Mouse (Mus musculus) MEL (cell line): ENCODE measurements at regions not wholly inside any gene's neighbourhood (a gene's known extent, or its start where the extent isn't known, plus 50 kb on each side); places are given as distances from the start of the nearest gene placed in this dataset.

Source experiments
- DNase-seq: peaks from one replicate; pipeline ENCODE4 v3.0.0; 2011; ENCODE audit warnings: low read depth, low spot score
- H3K27ac ChIP-seq: 2 replicates; pipeline ENCODE4 v1.5.1; 2012; ENCODE audit warnings: low read depth, mild to moderate bottlenecking, control low read depth, low read length, moderate library complexity; ENCODE audit not compliant: control insufficient read depth
- H3K27me3 ChIP-seq, 2 experiments: fragments of 150-350 bp in 1 of 2; sonication (generic) in 1 of 2; 2 replicates each; pipeline ENCODE4 v1.6.1; 2012; ENCODE audit warnings: low read length in 2 of 2, mild to moderate bottlenecking in 2 of 2, improper control_type of control experiment in 1 of 2, moderate library complexity in 1 of 2; ENCODE audit not compliant: insufficient read depth in 2 of 2, control insufficient read depth in 1 of 2
- H3K36me3 ChIP-seq, 2 experiments: 2 replicates each; pipeline ENCODE4 v1.6.1; 2012 to 2014; ENCODE audit warnings: low read length in 2 of 2, improper control_type of control experiment in 1 of 2, inconsistent platforms in 1 of 2, mild to moderate bottlenecking in 1 of 2; ENCODE audit not compliant: insufficient read depth in 2 of 2, control insufficient read depth in 1 of 2
- H3K4me1 ChIP-seq, 2 experiments: fragments of 150-350 bp in 1 of 2; sonication (generic) in 1 of 2; 2 replicates each; pipeline ENCODE4 v1.6.1; 2012; ENCODE audit warnings: low read length in 2 of 2, improper control_type of control experiment in 1 of 2, mild to moderate bottlenecking in 1 of 2; ENCODE audit not compliant: insufficient read depth in 2 of 2, control insufficient read depth in 1 of 2
- H3K4me3 ChIP-seq, 2 experiments: fragments of 150-350 bp in 1 of 2; sonication (generic) in 1 of 2; 2 replicates each; pipeline ENCODE4 v1.5.1; 2012; ENCODE audit warnings: low read depth in 2 of 2, low read length in 2 of 2, mild to moderate bottlenecking in 2 of 2, moderate library complexity in 2 of 2, control low read depth in 1 of 2, improper control_type of control experiment in 1 of 2; ENCODE audit not compliant: control insufficient read depth in 1 of 2, insufficient read depth in 1 of 2
- H3K79me2 ChIP-seq: 2 replicates; pipeline ENCODE4 v1.6.1; 2012; ENCODE audit warnings: mild to moderate bottlenecking, low read length, moderate library complexity; ENCODE audit not compliant: control insufficient read depth, poor library complexity, insufficient read depth
- H3K9ac ChIP-seq: 2 replicates; pipeline ENCODE4 v1.6.1; 2012; ENCODE audit warnings: low read depth, mild to moderate bottlenecking, control low read depth, low read length, moderate library complexity; ENCODE audit not compliant: control insufficient read depth, poor library complexity, severe bottlenecking
- H3K9me3 ChIP-seq: fragments of 150-350 bp; sonication (generic); replicated peaks from 2 replicates; pipeline ENCODE4 v1.6.1; 2012; ENCODE audit warnings: mild to moderate bottlenecking, low read length, improper control_type of control experiment, moderate library complexity; ENCODE audit not compliant: insufficient read depth
- BHLHE40 ChIP-seq: IDR thresholded peaks from 2 replicates; pipeline ENCODE4 v1.6.1; 2012; ENCODE audit warnings: low read depth, mild to moderate bottlenecking, inconsistent platforms, low read length, improper control_type of control experiment, borderline replicate concordance
- CHD1 ChIP-seq: IDR thresholded peaks from 2 replicates; pipeline ENCODE4 v1.6.1; 2012; ENCODE audit warnings: low read depth, mild to moderate bottlenecking, inconsistent platforms, low read length, improper control_type of control experiment
- CTCF ChIP-seq, 3 experiments: IDR thresholded peaks in 2 of 3; conservative IDR thresholded peaks in 1 of 3; 2 replicates each; pipeline ENCODE4 v1.5.1; 2011 to 2012; ENCODE audit warnings: low read length in 3 of 3, low read depth in 2 of 3, mild to moderate bottlenecking in 2 of 3, improper control_type of control experiment in 1 of 3, inconsistent platforms in 1 of 3, mixed read lengths in 1 of 3, moderate library complexity in 1 of 3; ENCODE audit not compliant: control insufficient read depth in 1 of 3, insufficient read depth in 1 of 3, poor library complexity in 1 of 3, severe bottlenecking in 1 of 3
- E2F4 ChIP-seq: IDR thresholded peaks from 2 replicates; pipeline ENCODE4 v1.6.1; 2011; ENCODE audit warnings: low read depth, low read length, improper control_type of control experiment, borderline replicate concordance
- EP300 ChIP-seq, 2 experiments: IDR thresholded peaks; 2 replicates each; pipeline ENCODE4 v1.6.1; 2011; ENCODE audit warnings: improper control_type of control experiment in 2 of 2, low read length in 2 of 2, low read depth in 1 of 2, mild to moderate bottlenecking in 1 of 2
- ETS1 ChIP-seq: IDR thresholded peaks from 2 replicates; pipeline ENCODE4 v1.6.1; 2012; ENCODE audit warnings: low read depth, mild to moderate bottlenecking, inconsistent platforms, low read length, improper control_type of control experiment, moderate library complexity
- GABPA ChIP-seq: IDR thresholded peaks from 2 replicates; pipeline ENCODE4 v1.6.1; 2012; ENCODE audit warnings: low read depth, mild to moderate bottlenecking, inconsistent platforms, low read length, improper control_type of control experiment, moderate library complexity
- GATA1 ChIP-seq: IDR thresholded peaks from 2 replicates; pipeline ENCODE4 v1.6.1; 2011; ENCODE audit warnings: low read depth, low read length, improper control_type of control experiment
- JUND ChIP-seq: IDR thresholded peaks from 2 replicates; pipeline ENCODE4 v1.6.1; 2011; ENCODE audit warnings: low read depth, mild to moderate bottlenecking, improper control_type of control experiment, low read length
- KAT2A ChIP-seq: conservative IDR thresholded peaks from 2 replicates; pipeline ENCODE4 v1.6.1; 2012; ENCODE audit warnings: low read depth, low read length, improper control_type of control experiment, inconsistent platforms
- MAFK ChIP-seq: IDR thresholded peaks from 2 replicates; pipeline ENCODE4 v1.6.1; 2011; ENCODE audit warnings: low read depth, mild to moderate bottlenecking, low read length, improper control_type of control experiment, borderline replicate concordance
- MAZ ChIP-seq: IDR thresholded peaks from 2 replicates; pipeline ENCODE4 v1.6.1; 2012; ENCODE audit warnings: low read depth, mild to moderate bottlenecking, inconsistent platforms, low read length, improper control_type of control experiment
- MYB ChIP-seq: IDR thresholded peaks from 2 replicates; pipeline ENCODE4 v1.6.1; 2011; ENCODE audit warnings: mild to moderate bottlenecking, low read depth, low read length, improper control_type of control experiment
- MYC ChIP-seq: IDR thresholded peaks from 2 replicates; pipeline ENCODE4 v1.6.1; 2011; ENCODE audit warnings: low read depth, mild to moderate bottlenecking, low read length, improper control_type of control experiment, moderate library complexity
- POLR2A ChIP-seq, 2 experiments: IDR thresholded peaks; 2 replicates each; pipeline ENCODE4 v1.6.1; 2011 to 2012; ENCODE audit warnings: low read length in 2 of 2, mild to moderate bottlenecking in 2 of 2, control low read depth in 1 of 2, improper control_type of control experiment in 1 of 2, low read depth in 1 of 2, moderate library complexity in 1 of 2; ENCODE audit not compliant: control insufficient read depth in 1 of 2, insufficient read depth in 1 of 2, poor library complexity in 1 of 2
- RAD21 ChIP-seq: IDR thresholded peaks from 2 replicates; pipeline ENCODE4 v1.6.1; 2011; ENCODE audit warnings: mild to moderate bottlenecking, low read depth, low read length, improper control_type of control experiment
- RCOR1 ChIP-seq: IDR thresholded peaks from 2 replicates; pipeline ENCODE4 v1.6.1; 2012; ENCODE audit warnings: low read depth, mild to moderate bottlenecking, inconsistent platforms, low read length, improper control_type of control experiment
- SMC3 ChIP-seq: IDR thresholded peaks from 2 replicates; pipeline ENCODE4 v1.6.1; 2011; ENCODE audit warnings: low read depth, low read length, improper control_type of control experiment
- TBP ChIP-seq: IDR thresholded peaks from 2 replicates; pipeline ENCODE4 v1.8.0; 2011; ENCODE audit warnings: low read depth, low read length, improper control_type of control experiment
- UBTF ChIP-seq: IDR thresholded peaks from 2 replicates; pipeline ENCODE4 v1.6.1; 2012; ENCODE audit warnings: low read depth, mild to moderate bottlenecking, inconsistent platforms, low read length, improper control_type of control experiment, moderate library complexity, borderline replicate concordance; ENCODE audit not compliant: insufficient read depth
- USF2 ChIP-seq, 2 experiments: IDR thresholded peaks; 2 replicates each; pipeline ENCODE4 v1.6.1; 2011 to 2012; ENCODE audit warnings: improper control_type of control experiment in 2 of 2, low read length in 2 of 2, borderline replicate concordance in 1 of 2, inconsistent platforms in 1 of 2, low read depth in 1 of 2, mild to moderate bottlenecking in 1 of 2; ENCODE audit not compliant: insufficient read depth in 1 of 2
- ZC3H11A ChIP-seq: IDR thresholded peaks from 2 replicates; pipeline ENCODE4 v1.6.1; 2012; ENCODE audit warnings: low read depth, mild to moderate bottlenecking, inconsistent platforms, low read length, improper control_type of control experiment
- ZKSCAN1 ChIP-seq: IDR thresholded peaks from 2 replicates; pipeline ENCODE4 v1.6.1; 2012; ENCODE audit warnings: low read depth, mild to moderate bottlenecking, inconsistent platforms, low read length, improper control_type of control experiment, moderate library complexity
- ZMIZ1 ChIP-seq: IDR thresholded peaks from 2 replicates; pipeline ENCODE4 v1.6.1; 2012; ENCODE audit warnings: low read depth, mild to moderate bottlenecking, inconsistent platforms, low read length, improper control_type of control experiment, moderate library complexity

- H3K36me3 ChIP-seq, result no peaks in the 10 kb centered on the region
- no peaks in the 10 kb centered on the region for H3K79me2 ChIP-seq
- TF ChIP-seq MAFK, result no peak
- no peak for TF ChIP-seq UBTF
- no peak for TF ChIP-seq EP300 (IDR thresholded peaks at IDR 0.05; ENCODE audit: low read depth in 1 of 2, low read length in 2 of 2)
- TF ChIP-seq CHD1, result no peak
- no peak for TF ChIP-seq MYB
- TF ChIP-seq SMC3, result no peak
- TF ChIP-seq MYC, result no peak
- TF ChIP-seq ZC3H11A, result no peak
- no peak for TF ChIP-seq ETS1
- no peak for TF ChIP-seq POLR2A (IDR thresholded peaks at IDR 0.05; ENCODE audit: control insufficient read depth in 1 of 2, insufficient read depth in 1 of 2, low read depth in 1 of 2, low read length in 2 of 2, poor library complexity in 1 of 2)
- TF ChIP-seq JUND, result no peak
- TF ChIP-seq RAD21, result no peak
- TF ChIP-seq CTCF (IDR thresholded peaks at IDR 0.05 in 2 of 3, conservative IDR thresholded peaks at IDR 0.05 in 1 of 3; ENCODE audit: control insufficient read depth in 1 of 3, insufficient read depth in 1 of 3, low read depth in 2 of 3, low read length in 3 of 3, poor library complexity in 1 of 3, severe bottlenecking in 1 of 3), result no peak
- no peak for TF ChIP-seq E2F4
- TF ChIP-seq ZMIZ1, result no peak
- TF ChIP-seq BHLHE40, result no peak
- no peak for DNase-seq
- H3K27ac ChIP-seq, result no peak overlapping the region
- H3K9me3 ChIP-seq, result no peaks in the 10 kb centered on the region
- no peaks in the 10 kb centered on the region for H3K4me1 ChIP-seq
- H3K9ac ChIP-seq, result no peak overlapping the region
- H3K27me3 ChIP-seq, result no peaks in the 10 kb centered on the region
- no peak overlapping the region for H3K4me3 ChIP-seq
Observed at GRCm38 (mm10) chr3:149103469-149103868, 113.1 kb upstream of the Adgrl2 start.

- Histone ChIP-seq H3K79me2 (no peaks in the 10 kb centered on the region), H3K36me3 (no peaks in the 10 kb centered on the region), H3K27me3 (no peaks in the 10 kb centered on the region), H3K9ac (no peak overlapping the region), H3K27ac (no peak overlapping the region), H3K4me3 (no peak overlapping the region), H3K9me3 (no peaks in the 10 kb centered on the region), H3K4me1 (no peaks in the 10 kb centered on the region)
- DNase-seq, result no peak
- TF ChIP-seq ZMIZ1 (no peak), GATA1 (no peak)
Observed at GRCm38 (mm10) chr3:149102846-149103245, 112.5 kb upstream of the Adgrl2 start.

GRCm38 (mm10) chr3:149101785-149102184, 111.4 kb upstream of the Adgrl2 start:
- H3K4me1 ChIP-seq, result no peaks in the 10 kb centered on the region; a peak in 1 of 4 replicates
- no peak overlapping the region for H3K9ac ChIP-seq
- H3K27me3 ChIP-seq, result no peaks in the 10 kb centered on the region
- no peak overlapping the region for H3K4me3 ChIP-seq
- no peaks in the 10 kb centered on the region for H3K79me2 ChIP-seq
- no peak overlapping the region for H3K27ac ChIP-seq
- DNase-seq, result no peak
- no peaks in the 10 kb centered on the region for H3K36me3 ChIP-seq
- H3K9me3 ChIP-seq, result no peaks in the 10 kb centered on the region
- TF ChIP-seq MAZ (no peak), USF2 (IDR thresholded peaks at IDR 0.05; ENCODE audit: borderline replicate concordance in 1 of 2, insufficient read depth in 1 of 2, low read depth in 1 of 2, low read length in 2 of 2) (no peak), RCOR1 (no peak), MYC (no peak), GABPA (no peak), ZC3H11A (no peak), RAD21 (no peak), UBTF (no peak), MAFK (no peak), E2F4 (no peak), GATA1 (no peak), POLR2A (IDR thresholded peaks at IDR 0.05; ENCODE audit: control insufficient read depth in 1 of 2, insufficient read depth in 1 of 2, low read depth in 1 of 2, low read length in 2 of 2, poor library complexity in 1 of 2) (no peak), KAT2A (no peak), JUND (no peak), CTCF (IDR thresholded peaks at IDR 0.05 in 2 of 3, conservative IDR thresholded peaks at IDR 0.05 in 1 of 3; ENCODE audit: control insufficient read depth in 1 of 3, insufficient read depth in 1 of 3, low read depth in 2 of 3, low read length in 3 of 3, poor library complexity in 1 of 3, severe bottlenecking in 1 of 3) (no peak), TBP (no peak), ZMIZ1 (no peak), ZKSCAN1 (no peak)
